ENCODE assay signal across 7 mouse cellular contexts in genomic region chr2:130697821-130698266, GRCm38 (mm10). TPM values are rescaled to one million over a fixed set of nuclear protein-coding genes. Genes with fewer than 3 reads are reported as not detected.
DNase-seq lines count a peak whose midpoint lies in the region; ATAC-seq lines count a peak whose summit lies in the region.

No protein-coding gene starts in this region.

- H3K9me3 ChIP-seq in forebrain, embryonic 14.5 days (replicated peaks; ENCODE audit: control insufficient read depth, low read length), result no peaks in the 10 kb centered on the region
- H3K9me3 ChIP-seq in midbrain, embryonic 10.5 days (replicated peaks), result no peaks in the 10 kb centered on the region

- H3K4me1 ChIP-seq in forebrain, embryonic 14.5 days (ENCODE audit: control insufficient read depth, insufficient read depth, low read length), result peaks cover 8% of the 10 kb centered on the region; the same call in 1 of the 2 replicates
- peaks cover 22% of the 10 kb centered on the region for H3K4me1 ChIP-seq in midbrain, embryonic 10.5 days

- intact Hi-C loops in left cerebral cortex, postnatal 25 days (cut with DNase I), result no loop called here

- WGBS in forebrain, embryonic 14.5 days, result under 1% methylated on average over 14 of the region's 14 CpGs
- WGBS in midbrain, embryonic 10.5 days, result 3% methylated on average over 14 of the region's 14 CpGs

- H3K4me3 ChIP-seq in forebrain, embryonic 14.5 days (ENCODE audit: low read depth, low read length), result peak overlapping the region; percentile 49
- peak overlapping the region; percentile 70 for H3K4me3 ChIP-seq in midbrain, embryonic 10.5 days

- H3K27ac ChIP-seq in forebrain, embryonic 14.5 days (ENCODE audit: low read depth, low read length), result no peak overlapping the region
- H3K27ac ChIP-seq in midbrain, embryonic 10.5 days (replicated peaks), result peak overlapping the region; percentile 10

- H3K4me2 ChIP-seq in forebrain, embryonic 14.5 days (ENCODE audit: low read length), result peak overlapping the region; percentile 100

- H3K9ac ChIP-seq in forebrain, embryonic 14.5 days (ENCODE audit: low read length), result peak overlapping the region; percentile 60

- ATAC-seq in forebrain, embryonic 14.5 days, result peak; percentile 49

- peak; percentile 25 to 52 for DNase-seq in left cerebral cortex, postnatal 25 days (ENCODE audit: low spot score in 2 of 2)
- no peak for DNase-seq in left cerebral cortex, adult 8-10 months (ENCODE audit: low spot score in 2 of 2)
- DNase-seq in brain, adult 2 months (ENCODE audit: low read depth, low spot score), result peak; percentile 51
- peak; percentile 78 for DNase-seq in forebrain, embryonic 14.5 days (ENCODE audit: low spot score)
- DNase-seq in midbrain, embryonic 10.5 days (ENCODE audit: low spot score), result peak; percentile 22
- no peak for DNase-seq in T-cell, adult 2 months (ENCODE audit: low spot score)
- no peak for DNase-seq in gastrocnemius, adult 8-10 months (ENCODE audit: low spot score in 2 of 2)

- H3K36me3 ChIP-seq in forebrain, embryonic 14.5 days (ENCODE audit: control insufficient read depth, insufficient read depth, low read length), result no peaks in the 10 kb centered on the region
- no peaks in the 10 kb centered on the region for H3K36me3 ChIP-seq in midbrain, embryonic 10.5 days

- H3K27me3 ChIP-seq in forebrain, embryonic 14.5 days (replicated peaks; ENCODE audit: control insufficient read depth, insufficient read depth, low read length), result peaks cover 20% of the 10 kb centered on the region
- peaks cover 70% of the 10 kb centered on the region for H3K27me3 ChIP-seq in midbrain, embryonic 10.5 days (ENCODE audit: low read depth, poor library complexity, severe bottlenecking)

RNA-seq across cellular contexts. Expression of gene Slc4a11, which starts 0.5 kb away (rescaled TPM):
- 1 to 10 TPM; 1.8 to 1.9 TPM for total RNA-seq in left cerebral cortex, postnatal 25 days (2021)
- total RNA-seq in left cerebral cortex, adult 8-10 months (2022), result 1 to 10 TPM; 4.2 to 6.6 (median 4.9) TPM
- polyA plus RNA-seq in forebrain, embryonic 14.5 days (2014; fragmentation: Nextera tagmentation; extraction: Ambion mirVana), result 0.52 and 0.64 TPM in 2 replicates
- polyA plus RNA-seq in midbrain, embryonic 10.5 days (2016; fragmentation: Nextera tagmentation; extraction: Ambion mirVana), result 0.31 and 0.57 TPM in 2 replicates
- total RNA-seq in gastrocnemius, adult 8-10 months (2022), result under 1 TPM in 2 of 4 experiments, not detected in 2; 0.18 to 0.43 TPM

RNA-seq across cellular contexts. Expression of gene Itpa, which starts 30.4 kb away (rescaled TPM):
- 10 to 100 TPM; 39.4 to 42.8 TPM for total RNA-seq in left cerebral cortex, postnatal 25 days (2021)
- 10 to 100 TPM; 35.7 to 41.7 (median 38.3) TPM for total RNA-seq in left cerebral cortex, adult 8-10 months (2022)
- 125 and 131 TPM in 2 replicates for polyA plus RNA-seq in forebrain, embryonic 14.5 days (2014; fragmentation: Nextera tagmentation; extraction: Ambion mirVana)
- polyA plus RNA-seq in midbrain, embryonic 10.5 days (2016; fragmentation: Nextera tagmentation; extraction: Ambion mirVana), result 153 and 161 TPM in 2 replicates
- 10 to 100 TPM; 12.0 to 14.5 (median 13.3) TPM for total RNA-seq in gastrocnemius, adult 8-10 months (2022)

RNA-seq across cellular contexts. Expression of gene Ddrgk1, which starts 33.4 kb away (rescaled TPM):
- total RNA-seq in left cerebral cortex, postnatal 25 days (2021), result 100 to 1,000 TPM in 1 of 2 experiments, 10 to 100 TPM in 1; 97.3 to 108 TPM
- 100 to 1,000 TPM; 106 to 118 (median 114) TPM for total RNA-seq in left cerebral cortex, adult 8-10 months (2022)
- 49.8 and 55.9 TPM in 2 replicates for polyA plus RNA-seq in forebrain, embryonic 14.5 days (2014; fragmentation: Nextera tagmentation; extraction: Ambion mirVana)
- 40.6 and 45.6 TPM in 2 replicates for polyA plus RNA-seq in midbrain, embryonic 10.5 days (2016; fragmentation: Nextera tagmentation; extraction: Ambion mirVana)
- total RNA-seq in gastrocnemius, adult 8-10 months (2022), result 100 to 1,000 TPM; 120 to 153 (median 133) TPM

RNA-seq across cellular contexts. Expression of gene Lzts3, which starts 55.2 kb away (rescaled TPM):
- total RNA-seq in left cerebral cortex, postnatal 25 days (2021), result 100 to 1,000 TPM; 174 to 190 TPM
- 100 to 1,000 TPM; 186 to 214 (median 199) TPM for total RNA-seq in left cerebral cortex, adult 8-10 months (2022)
- 1.6 and 2.5 TPM in 2 replicates for polyA plus RNA-seq in forebrain, embryonic 14.5 days (2014; fragmentation: Nextera tagmentation; extraction: Ambion mirVana)
- 4.0 and 5.1 TPM in 2 replicates for polyA plus RNA-seq in midbrain, embryonic 10.5 days (2016; fragmentation: Nextera tagmentation; extraction: Ambion mirVana)
- 1 to 10 TPM; 1.8 to 3.0 (median 2.4) TPM for total RNA-seq in gastrocnemius, adult 8-10 months (2022)

Comparison
In these comparisons a context has a peak if more than half of its experiments do, and no peak if none do; other contexts are left out.
1. DNase-seq: peak in left cerebral cortex, postnatal 25 days (2 of 2), brain, adult 2 months (single experiment), forebrain, embryonic 14.5 days (single experiment) and midbrain, embryonic 10.5 days (single experiment); none in left cerebral cortex, adult 8-10 months (0 of 2), T-cell, adult 2 months (single experiment) and gastrocnemius, adult 8-10 months (0 of 2).